Mouse (Mus musculus) cerebellum, adult 11-12 months (tissue): ENCODE results near the gene Sars2.

Experiments
- DNase-seq: peaks from one replicate; pipeline ENCODE4 v3.0.0; 2022

The Sars2 gene

DNA sequence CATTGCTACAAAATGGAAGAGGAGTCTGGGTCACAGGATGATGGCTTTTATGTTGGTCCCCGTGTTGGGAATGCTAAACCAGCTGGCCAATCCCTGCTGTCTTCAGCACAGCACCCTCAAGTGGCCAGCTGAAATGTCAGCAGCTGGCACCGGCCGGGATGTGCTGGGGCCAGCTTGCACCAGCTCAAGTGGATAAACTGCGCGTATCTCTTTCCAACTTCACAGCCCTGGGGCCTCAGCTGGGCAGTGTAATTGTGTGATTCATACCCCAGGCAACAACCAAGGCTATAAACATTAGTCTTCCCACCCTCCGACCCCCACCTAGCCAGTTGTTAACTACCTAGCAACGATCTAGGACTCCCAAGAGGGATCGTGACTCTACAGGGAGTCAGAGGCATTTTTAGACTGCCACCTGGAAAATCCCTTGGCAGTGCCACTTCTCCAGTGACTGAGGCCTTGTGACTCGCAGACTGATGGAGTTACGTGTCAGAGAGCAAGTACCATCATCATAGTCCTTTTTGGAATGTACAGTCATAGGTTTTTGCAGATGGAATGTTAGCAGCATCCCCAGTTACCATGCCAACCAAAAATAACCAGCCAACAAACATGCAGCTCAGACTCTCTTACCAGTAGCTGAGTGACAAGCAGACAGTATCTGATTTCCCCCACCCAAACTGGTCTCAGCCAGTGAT is 14.0 kb upstream of the Sars2 start:
- DNase-seq = no peak

DNA sequence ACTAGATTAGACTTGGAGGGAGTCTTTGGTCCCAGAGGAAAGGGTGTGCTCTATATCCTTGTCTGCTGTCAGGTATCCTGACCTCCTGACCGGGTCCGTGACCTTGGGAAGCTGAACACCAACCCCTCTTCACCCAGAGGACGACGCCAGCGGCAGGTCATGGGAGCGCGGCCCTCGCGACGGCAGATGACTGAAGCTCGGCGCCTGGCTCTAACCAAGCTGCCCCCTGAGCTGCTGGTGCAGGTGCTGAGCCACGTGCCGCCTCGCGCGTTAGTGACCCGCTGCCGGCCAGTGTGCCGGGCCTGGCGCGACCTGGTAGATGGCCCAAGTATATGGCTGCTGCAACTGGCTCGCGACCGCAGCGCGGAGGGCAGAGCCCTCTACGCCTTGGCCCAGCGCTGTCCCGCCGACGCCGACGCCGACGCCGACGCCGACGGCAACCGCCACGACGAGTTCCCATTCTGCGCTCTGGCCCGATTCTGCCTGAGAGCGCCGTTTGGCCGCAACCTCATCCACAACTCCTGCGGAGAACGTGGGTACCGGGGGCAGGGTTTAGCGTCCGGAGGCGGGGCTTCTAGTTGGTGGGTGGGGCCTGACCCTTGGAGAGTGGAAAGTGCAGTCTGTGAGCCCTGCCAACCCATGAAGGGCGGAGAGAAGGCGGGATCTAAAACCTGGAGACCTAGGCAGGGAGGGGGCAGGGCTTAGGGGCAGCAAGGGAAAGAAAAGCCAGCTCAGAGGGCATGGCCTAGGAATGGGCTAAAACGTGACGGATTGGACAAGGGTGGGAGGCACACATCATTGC is 9.2 kb upstream of the Sars2 start:
- peak; percentile 78 for DNase-seq

DNA sequence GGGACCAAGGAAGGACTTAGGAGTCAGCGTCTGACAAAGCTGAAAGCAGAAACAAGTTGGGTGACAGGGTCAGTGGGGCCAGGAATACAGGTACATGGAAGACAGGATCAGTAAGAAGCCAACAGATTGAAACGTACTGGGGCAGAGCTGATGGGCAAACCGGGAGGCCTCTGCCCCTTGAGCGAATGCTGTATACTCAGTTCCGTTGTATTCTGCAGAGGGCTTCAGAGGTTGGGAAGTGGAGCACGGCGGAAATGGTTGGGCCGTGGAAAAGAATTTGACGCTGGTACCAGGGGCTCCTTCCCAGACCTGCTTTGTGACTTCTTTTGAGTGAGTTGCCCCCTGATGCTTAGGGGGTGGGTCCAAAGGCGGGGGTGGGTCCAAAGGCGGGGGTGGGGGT is 8.6 kb upstream of the Sars2 start:
- DNase-seq = no peak

DNA sequence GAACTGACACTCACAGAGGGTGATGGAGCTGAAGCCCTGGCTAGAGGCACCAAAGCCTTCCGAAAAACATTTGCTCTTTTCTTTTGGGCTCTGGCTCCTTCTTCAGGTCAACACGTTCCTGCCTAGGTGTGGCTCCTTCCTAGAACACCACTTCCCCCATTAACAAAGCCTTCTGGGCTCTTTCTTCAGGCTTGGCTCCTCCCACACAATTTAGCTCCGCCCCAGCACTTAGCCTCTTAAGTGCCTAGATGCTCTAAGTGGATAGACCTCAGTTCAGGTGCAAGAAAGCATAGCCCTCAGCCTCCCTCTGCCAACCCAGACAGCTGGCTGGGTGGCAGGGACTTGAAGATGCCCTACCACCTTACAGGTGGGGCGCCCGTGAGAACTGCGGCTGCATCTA is 6.1 kb upstream of the Sars2 start:
- DNase-seq = no peak

DNA sequence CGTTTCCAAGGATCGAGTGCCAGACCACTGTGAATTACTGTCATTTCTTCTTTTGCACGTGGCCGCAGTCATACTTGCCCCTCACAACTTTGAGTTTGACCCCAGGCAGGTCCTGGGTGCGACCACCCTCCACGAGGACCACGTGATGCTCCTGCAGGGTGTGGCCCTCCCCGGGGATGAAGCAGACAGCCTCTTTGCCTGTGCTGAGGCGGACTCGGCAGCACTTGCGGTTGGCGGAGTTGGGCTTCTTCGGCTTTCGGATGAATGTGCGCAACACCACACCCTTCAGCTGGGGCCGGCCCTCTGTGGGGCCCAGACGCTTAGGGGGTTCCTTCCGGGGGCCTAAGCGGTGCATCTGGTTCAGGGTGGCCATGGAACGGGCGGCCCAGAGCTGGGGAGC is 2.0 kb upstream of the Sars2 start:
- peak; percentile 57 for DNase-seq

DNA sequence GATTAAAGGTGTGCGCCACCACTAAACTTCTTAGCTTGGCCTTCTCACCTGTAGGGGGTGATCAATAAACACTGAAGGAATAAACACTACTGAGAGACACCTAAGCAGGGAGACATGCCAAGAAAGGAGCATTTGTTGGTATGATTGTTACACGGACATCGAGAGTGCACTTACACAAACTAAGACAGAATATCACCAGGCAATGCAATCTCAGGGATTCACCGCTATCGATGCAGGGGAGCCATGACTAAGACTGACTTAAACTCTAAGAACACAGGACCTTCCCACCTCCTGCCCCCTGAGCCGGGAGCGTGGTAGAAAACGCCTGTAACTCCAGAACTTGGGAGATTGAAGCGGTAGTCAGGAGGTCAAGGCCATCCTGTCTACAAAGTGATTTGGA is 843 bp upstream of the Sars2 start:
- DNase-seq = no peak

DNA sequence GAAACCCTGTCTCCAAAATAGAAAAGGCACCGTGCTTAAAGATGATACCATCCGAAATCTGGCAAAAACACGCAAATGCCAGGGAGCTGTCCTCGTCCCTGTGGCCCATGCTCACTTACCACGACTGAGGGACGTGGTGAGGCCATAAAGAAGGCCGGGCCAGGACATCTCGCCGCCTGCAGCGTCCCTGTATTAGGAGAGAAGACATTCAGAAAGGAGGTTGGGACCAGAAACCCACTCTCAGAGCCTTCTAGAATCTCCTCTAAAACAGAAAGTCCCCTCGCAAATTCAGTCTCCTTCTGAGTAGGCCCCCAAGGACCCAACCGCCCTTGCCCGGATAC is 454 bp upstream of the Sars2 start:
- DNase-seq = no peak

DNA sequence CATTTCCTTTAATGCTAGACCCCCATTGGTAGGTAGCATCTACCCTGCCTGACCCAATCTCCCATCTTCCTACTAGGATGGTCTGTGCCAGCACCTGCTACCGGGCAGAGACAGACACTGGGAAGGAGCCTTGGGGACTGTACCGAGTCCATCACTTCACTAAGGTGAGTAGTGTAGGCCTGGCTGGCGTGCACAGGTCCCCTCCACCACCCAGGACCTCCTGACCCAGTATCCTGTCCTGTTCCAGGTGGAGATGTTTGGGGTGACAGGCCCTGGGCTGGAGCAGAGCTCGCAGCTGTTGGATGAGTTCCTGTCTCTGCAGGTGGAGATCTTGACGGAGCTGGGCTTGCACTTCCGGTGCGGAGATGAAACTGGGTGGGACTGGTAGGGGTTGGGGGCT is 8.1 kb downstream of the Sars2 start:
- DNase-seq = peak; percentile 6

DNA sequence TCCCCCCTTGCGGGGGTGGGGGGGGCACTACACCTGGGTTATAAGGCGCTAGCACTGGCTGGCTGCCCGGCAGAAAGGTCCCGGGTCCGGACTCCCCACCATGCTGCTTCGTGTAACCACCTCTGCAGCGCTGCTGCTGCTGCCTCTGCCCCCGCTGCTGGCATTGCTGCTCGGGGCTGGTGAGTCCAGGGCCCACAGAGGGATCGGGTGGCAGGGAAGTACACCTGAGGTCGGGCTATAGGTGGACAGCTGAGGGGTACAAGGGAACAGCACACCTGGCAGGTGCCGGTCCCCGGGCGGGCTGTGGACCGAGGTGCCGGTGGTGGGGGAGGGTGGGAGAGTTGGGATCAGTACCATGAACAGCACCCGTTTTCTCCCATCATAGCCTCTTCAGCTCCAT is 14.3 kb downstream of the Sars2 start, which contains the start of gene Ccer2:
TSS of gene Ccer2 (plus strand) at position 96 of the 400 bp plus-strand sequence.
- no peak for DNase-seq

DNA sequence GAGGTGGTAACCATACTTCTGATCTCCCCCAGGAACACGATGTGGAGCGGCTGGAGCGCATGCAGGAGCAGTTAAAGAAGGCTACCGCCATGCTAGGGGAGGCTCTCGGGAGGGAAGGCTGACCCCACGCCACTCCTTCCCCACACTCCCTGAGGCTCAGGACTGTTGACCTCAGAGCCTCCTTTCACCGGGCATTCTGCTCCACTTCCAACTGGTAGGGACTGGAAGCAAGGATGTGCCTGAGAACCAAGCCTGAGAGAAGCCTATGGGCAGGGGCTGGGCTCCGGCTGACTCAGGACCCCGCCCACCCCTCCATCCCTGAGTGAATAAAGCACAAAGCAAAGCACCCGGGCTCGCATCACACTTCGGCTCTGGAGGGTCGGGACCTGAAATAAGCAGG is 16.8 kb downstream of the Sars2 start:
- no peak for DNase-seq

DNA sequence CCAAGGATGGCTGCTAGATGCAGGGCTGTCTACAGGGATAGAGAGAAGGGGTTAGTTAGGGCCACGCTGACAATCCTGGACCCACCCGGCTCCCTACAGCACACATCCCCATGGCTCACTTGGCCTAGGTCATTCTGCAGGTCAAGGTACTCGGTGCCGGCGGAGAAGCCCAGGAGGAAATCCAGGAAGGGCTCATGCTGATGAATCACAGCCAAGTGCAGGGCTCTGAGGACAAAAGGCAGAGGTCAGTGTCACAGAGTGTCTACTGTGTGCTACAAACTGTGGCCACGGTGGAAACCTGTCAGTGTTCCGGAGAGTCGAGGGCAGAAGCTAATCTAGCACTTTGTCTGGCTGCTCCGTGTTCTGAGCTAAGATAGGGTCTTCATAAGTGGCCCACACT is 20.1 kb downstream of the Sars2 start:
- no peak for DNase-seq

DNA sequence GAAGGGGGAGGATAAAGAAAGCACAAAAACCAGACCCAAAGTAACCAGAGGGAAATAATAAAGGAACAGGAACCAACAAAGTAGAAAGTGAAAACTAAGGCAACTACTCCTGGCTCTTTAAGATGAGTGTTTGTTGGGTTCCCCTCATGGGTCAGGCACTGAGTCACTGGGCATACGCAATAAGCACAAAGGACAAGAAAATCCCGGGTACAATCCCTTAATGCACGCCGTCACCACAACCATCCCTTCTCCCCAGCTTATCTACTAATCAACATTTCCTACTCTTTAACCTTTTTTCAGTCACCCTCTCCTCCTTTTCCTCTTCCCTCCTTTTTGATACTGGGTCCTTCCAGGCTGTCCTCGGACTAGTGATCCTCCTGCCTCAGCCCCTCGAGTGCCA is 23.4 kb downstream of the Sars2 start:
- no peak for DNase-seq

DNA sequence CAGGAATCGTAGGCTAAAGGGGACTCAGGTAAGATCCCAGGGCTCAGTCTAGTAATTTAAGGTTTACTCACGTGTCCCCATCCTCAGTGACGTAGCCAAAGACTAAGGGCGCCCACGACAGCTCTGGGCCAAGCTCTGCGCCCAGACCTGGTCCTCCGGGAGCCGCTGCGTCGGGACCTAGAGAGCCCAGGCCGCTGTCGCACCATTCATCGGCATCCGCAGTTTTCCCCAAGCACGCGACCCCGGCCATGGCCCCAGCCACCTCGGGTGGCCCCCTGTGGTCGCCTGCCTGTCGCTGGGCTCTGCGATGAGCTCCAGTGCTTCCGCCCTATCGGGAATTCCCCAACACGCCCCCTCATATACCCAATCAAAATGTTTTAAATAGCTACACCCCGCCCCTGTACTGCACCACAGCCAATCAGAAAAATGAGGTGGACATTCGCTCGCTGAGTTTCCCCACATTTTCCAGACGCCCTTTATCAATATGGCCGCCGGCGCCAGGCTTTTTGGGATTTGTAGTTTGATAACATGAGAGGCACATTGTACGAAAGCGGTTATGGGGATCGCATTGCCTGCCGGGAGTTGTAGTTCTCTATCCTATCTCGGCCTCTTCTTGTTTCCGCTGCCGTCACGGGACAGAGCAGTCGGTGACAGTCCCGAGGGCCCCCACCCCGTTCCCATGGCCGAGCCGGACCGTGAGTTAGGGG is 24.5 kb downstream of the Sars2 start, which contains the start of gene Sirt2:
TSS of gene Sirt2 (plus strand) at position 563 of the 707 bp plus-strand sequence.
- peak; percentile 98 for DNase-seq

DNA sequence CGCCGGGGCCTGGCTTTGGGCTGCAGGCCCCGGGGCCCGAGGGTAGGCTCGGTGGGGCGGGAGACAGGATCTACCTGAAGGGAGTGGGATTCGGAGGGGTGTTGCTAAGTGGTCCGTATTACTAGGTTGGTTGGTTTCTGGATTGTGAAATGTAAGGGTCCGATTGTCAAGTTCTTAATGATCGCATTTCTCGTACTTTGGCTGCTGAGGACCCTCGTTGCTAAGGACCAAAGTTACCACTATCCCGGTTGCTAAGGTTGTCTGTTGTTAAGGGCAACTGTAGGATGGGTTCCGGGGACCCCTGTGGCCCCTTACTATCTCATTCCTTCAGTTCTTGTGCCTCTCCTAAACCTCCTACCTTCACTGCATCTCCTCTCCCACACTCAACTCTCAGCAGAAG is 25.1 kb downstream of the Sars2 start:
- DNase-seq = no peak

DNA sequence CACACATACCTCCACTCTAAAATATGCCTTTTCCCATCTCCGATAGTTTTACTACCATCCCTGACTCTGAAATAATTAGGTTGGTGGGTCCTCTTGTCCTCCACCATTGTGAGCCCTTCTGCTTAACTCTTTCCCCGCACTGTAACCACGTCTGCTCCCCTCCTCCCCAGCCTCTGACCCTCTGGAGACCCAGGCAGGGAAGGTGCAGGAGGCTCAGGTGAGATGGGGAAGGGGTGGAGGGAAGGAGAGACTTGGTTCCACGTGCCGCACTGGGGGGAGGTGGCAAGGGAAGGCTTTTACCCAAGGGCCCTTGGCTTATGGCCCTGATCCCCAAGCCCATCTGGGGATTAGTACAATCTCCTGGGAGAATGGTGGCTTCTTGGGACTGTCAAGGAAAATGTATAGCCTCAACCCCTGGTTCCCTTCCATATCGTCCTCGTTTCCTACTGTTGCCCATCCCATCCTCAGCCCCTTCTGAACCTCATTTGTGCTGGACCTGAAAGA is 25.7 kb downstream of the Sars2 start, which contains the start of gene Nfkbib:
TSS of gene Nfkbib (minus strand) at position 51 of the 504 bp plus-strand sequence.
- DNase-seq = peak; percentile 62

DNA sequence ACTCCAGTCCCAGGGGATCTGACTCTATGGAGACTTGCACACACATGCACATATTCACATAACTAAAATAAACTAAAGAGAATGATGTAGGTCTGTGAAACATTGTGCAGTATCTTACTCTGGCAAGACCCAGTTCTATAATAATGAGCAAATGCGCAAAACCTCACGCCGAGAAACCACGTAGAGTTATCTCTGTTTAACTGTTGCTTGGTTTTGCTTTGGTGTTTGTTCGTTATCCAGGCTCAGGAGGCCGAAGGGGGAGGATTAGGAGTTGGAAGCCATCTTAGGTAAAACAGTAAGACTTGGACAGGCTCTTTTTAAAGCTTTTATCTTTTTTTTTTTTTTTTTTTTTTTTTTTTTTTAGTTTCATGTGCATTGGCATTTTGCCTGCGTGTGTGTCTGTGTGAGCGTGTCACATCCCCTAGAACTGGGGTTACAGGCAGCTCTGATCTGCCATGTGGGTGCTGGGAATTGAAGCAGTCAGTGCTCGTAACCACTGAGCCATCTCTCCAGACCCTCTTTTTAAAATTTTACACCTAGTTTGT is 27.7 kb downstream of the Sars2 start:
- DNase-seq = peak; percentile 17

DNA sequence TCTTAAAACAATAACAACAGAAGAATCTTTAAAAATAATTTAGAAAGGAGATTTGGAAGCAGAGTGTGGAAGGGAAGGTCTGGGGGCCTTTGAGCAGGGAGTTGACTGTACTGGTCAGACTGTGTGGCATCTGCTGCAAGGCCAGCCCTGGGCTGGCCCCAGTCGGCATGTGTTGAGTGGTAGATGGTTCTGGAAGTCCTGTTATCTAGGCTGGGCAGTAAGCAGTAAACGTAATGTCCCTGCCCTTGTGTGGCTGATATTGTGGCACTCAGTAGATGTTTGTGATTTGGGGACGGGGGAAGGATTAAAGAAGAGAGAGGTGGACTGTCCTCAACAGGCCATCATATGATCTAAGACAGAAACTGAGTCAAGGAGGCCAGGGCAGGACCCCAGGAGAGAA is 28.5 kb downstream of the Sars2 start:
- no peak for DNase-seq

DNA sequence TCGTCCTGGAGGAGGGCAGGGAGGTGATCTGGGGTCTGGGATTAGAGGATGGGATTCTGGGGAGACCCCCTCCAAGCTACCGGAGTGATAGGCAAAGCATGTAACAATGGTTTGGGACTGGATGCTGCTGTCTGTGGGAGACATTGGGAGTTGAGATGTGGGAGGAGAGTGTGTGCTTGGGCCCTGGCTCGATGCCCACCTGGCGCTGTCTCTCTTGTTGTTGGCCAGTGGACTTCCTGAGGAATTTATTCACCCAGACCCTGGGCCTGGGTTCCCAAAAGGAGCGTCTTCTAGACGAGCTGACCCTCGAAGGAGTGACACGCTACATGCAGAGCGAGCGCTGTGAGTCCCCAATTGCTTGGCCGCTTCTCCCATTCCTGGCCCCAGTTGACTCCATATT is 30.1 kb downstream of the Sars2 start:
- peak; percentile 38 for DNase-seq

DNA sequence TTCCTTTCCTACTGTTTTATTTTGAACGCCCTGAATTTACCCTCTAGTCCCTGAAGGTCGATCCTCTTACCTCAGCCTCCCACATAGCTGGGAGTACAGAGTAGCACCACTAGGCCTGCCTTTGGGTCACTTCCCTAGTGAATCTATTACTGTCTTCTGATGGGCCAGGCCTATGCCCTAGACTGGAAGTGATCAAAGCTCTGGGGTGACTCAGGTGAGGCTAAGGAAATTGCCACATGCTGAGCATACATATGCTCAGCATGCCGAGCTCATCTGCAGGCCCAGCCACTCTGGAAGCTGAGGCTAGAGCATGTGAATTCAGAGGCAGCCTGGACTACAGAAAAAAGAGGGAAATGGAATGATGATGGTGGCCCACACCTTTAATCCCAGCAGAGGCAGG is 31.4 kb downstream of the Sars2 start:
- peak; percentile 44 for DNase-seq

DNA sequence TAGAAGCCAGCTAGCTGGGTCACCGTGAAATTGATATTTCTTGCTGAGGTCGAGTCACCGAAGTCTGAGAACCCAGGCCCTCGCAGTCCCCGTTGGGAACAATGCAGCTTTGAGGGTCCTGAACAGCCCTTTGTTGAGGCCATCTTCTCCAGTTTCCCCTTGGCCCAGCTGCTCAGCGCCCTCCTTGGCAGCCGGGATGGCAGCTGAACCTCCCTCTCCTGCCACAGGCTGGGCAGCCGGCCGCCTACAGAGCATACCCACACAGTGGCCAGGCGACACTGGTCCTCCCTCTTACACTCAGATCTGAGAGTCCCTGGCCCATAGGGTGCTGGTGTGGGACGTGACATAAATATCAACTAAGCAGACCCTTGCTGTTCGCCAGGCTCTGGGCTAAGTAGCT is 32.4 kb downstream of the Sars2 start:
- peak; percentile 26 for DNase-seq

DNA sequence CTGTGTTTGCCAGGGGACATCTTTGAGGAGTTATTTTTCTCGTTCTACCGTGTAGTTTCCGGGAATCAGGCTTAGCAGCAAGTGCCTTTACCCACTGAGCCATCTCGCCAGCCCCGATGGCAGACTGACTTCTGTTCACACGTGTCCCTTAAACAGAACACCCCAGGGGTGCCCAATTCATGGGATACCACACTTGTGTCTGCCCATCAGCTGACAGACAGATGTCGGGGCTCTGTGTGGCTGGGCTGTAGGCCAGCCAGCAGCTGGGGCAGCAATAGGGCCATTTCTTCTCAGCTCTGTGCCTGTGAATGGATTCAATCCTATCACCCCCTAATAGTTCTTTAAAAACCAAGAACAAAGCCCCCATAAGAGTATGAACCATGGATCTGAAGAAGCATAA is 33.3 kb downstream of the Sars2 start:
- DNase-seq = peak; percentile 15

DNA sequence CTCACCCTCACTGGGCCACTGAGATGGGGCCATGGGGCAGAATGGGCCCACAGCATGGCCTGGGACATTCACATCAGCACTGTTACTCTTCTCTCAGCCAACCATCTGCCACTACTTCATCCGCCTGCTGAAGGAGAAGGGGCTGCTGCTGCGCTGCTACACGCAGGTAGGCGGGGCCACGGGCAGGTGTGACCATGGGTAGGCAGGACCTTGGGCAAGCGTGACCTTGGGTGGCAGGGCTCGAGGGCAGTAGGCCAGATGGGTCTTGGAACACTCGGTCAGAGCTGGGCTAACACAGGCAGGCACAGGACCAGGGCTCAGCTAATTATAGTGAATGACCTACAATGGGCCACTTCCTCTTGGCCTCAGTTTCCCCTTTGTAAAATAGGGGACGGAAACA is 37.0 kb downstream of the Sars2 start:
- DNase-seq = no peak

DNA sequence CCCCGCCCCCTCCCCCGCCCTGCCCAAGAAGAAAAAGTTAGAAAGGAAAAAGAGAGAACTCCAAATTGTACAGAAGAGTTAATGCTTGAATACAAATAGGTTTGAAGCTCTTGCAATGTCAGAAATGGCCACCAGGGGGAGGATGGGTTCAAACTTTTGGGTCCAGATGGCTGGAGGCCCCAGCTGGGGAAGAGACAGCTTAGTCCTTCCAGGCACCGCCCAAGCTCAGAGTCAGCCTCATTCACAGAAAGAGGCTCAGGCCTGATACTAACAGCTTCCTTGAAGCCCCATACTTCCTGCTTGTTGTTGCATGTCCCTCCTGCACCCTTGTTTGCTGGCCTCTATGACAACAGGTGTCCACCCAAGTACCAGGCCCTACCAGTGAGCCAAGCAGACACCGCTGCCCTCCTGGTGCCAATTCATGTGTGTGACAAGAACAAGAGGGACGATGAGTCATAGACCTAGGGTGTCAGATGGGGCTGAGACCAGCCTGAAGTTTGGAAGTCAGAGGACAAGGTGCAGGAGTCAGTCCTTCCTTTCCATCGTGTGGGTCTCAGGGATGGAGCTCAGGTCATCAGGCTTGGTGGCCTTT is 38.4 kb downstream of the Sars2 start:
- peak; percentile 86 for DNase-seq
